Mouse (Mus musculus) mouse embryonic stem cell (cell line): Measurements from ENCODE around the gene Slc46a3.

Experiments used
- in situ Hi-C, 2 experiments: fragments of 300-500 bp; cut with MboI; formaldehyde crosslinking; loops; 1 replicate in 1 of 2; 3 replicates in 1 of 2; pipeline ENCODE4 v1.14.3; 2019 to 2020; ENCODE audit warnings: low sequenced_read_pairs in 2 of 2, low pct_unique_long_range_greater_than_20kb in 1 of 2, mixed read lengths in 1 of 2; ENCODE audit not compliant: unreplicated experiment in 1 of 2

The Slc46a3 gene

GRCm38 (mm10) chr5:147860076-147860448 is 34.6 kb downstream of the Slc46a3 start:
- in situ Hi-C loops: no loop called here

- in situ Hi-C loops: no loop called here
These were observed 44.4 kb downstream of the Slc46a3 start for GRCm38 (mm10) chr5:147850194-147850593.

- in situ Hi-C loops: loop anchor here in 1 of 2 experiments (25.0 kb wide), 1 partner anchor 436 kb away; the partner anchor contains the start of gene Flt3
These were observed 46.3 kb downstream of the Slc46a3 start for GRCm38 (mm10) chr5:147848164-147848863.

GRCm38 (mm10) chr5:147847361-147847760 is 47.3 kb downstream of the Slc46a3 start:
- in situ Hi-C loops: loop anchor here in 1 of 2 experiments (25.0 kb wide), 1 partner anchor 435 kb away; the partner anchor contains the start of gene Flt3

- in situ Hi-C loops: loop anchor here in 1 of 2 experiments (25.0 kb wide), 1 partner anchor 433 kb away; the partner anchor contains the start of gene Flt3
These were observed 49.3 kb downstream of the Slc46a3 start for GRCm38 (mm10) chr5:147845319-147845718.

- in situ Hi-C loops: loop anchor here in 1 of 2 experiments (25.0 kb wide), 1 partner anchor 431 kb away; the partner anchor contains the start of gene Flt3
These were observed 51.3 kb downstream of the Slc46a3 start for GRCm38 (mm10) chr5:147843340-147843739.

GRCm38 (mm10) chr5:147839418-147839817 is 55.2 kb downstream of the Slc46a3 start:
- in situ Hi-C loops: loop anchor here in 1 of 2 experiments (25.0 kb wide), 1 partner anchor 427 kb away; the partner anchor contains the start of gene Flt3

GRCm38 (mm10) chr5:147834841-147835500 is 59.6 kb downstream of the Slc46a3 start:
- in situ Hi-C loops: loop anchor here in 1 of 2 experiments (25.0 kb wide), 1 partner anchor 423 kb away; the partner anchor contains the start of gene Flt3

GRCm38 (mm10) chr5:147832842-147833241 is 61.8 kb downstream of the Slc46a3 start:
- in situ Hi-C loops: loop anchor here in 1 of 2 experiments (25.0 kb wide), 1 partner anchor 421 kb away; the partner anchor contains the start of gene Flt3

GRCm38 (mm10) chr5:147828846-147829245 is 65.8 kb downstream of the Slc46a3 start:
- in situ Hi-C loops: loop anchor here in 1 of 2 experiments (25.0 kb wide), 1 partner anchor 417 kb away; the partner anchor contains the start of gene Flt3
